Mouse (Mus musculus): ENCODE data around the gene Olfr516. TPM values are rescaled to one million over a fixed set of nuclear protein-coding genes. Genes with fewer than 3 reads are reported as not detected.
"Not testable (repeated sequence)": the region's sequence is repeated elsewhere in the genome, so short reads cannot be mapped to it uniquely, and the experiment has no call there.

Olfr516 gene
- polyA plus RNA-seq (2015; fragmentation: Nextera tagmentation; extraction: Ambion mirVana) = not detected in 2 replicates

GRCm38 (mm10) chr7:108850429-108850828 is at the start of gene Olfr516:
Olfr516 (minus strand) TSS chr7:108850529.
- WGBS = 92% methylated on average over 2 of the region's 2 CpGs
- ATAC-seq (ENCODE audit: low read depth) = no peak
- H3K9me3 ChIP-seq = no peaks in the 10 kb centered on the region
- H3K27ac ChIP-seq (replicated peaks) = no peak within 1 kb of the TSS
- no peaks in the 10 kb centered on the region for H3K36me3 ChIP-seq
- H3K9ac ChIP-seq = no peak within 1 kb of the TSS
- H3K4me2 ChIP-seq = no peak within 1 kb of the TSS
- no peak within 1 kb of the TSS for H3K4me3 ChIP-seq
- no peaks in the 10 kb centered on the region for H3K4me1 ChIP-seq (replicated peaks)
- H3K27me3 ChIP-seq = no peaks in the 10 kb centered on the region

- no peak for ATAC-seq (ENCODE audit: low read depth)
- no peaks in the 10 kb centered on the region for H3K4me1 ChIP-seq (replicated peaks)
- H3K27me3 ChIP-seq = no peaks in the 10 kb centered on the region
- no peak within 1 kb of the TSS for H3K9ac ChIP-seq
- no peak within 1 kb of the TSS for H3K4me3 ChIP-seq
- no peak within 1 kb of the TSS for H3K4me2 ChIP-seq
- 84% methylated on average over 5 of the region's 5 CpGs for WGBS
- no peaks in the 10 kb centered on the region for H3K36me3 ChIP-seq
- no peaks in the 10 kb centered on the region for H3K9me3 ChIP-seq
- no peak within 1 kb of the TSS for H3K27ac ChIP-seq (replicated peaks)
Observed at GRCm38 (mm10) chr7:108894320-108894719, 44.0 kb upstream of the Olfr516 start, which contains the start of gene Olfr519. Olfr519 (minus strand) TSS chr7:108894420.

- ATAC-seq (ENCODE audit: low read depth) = no peak
- Histone ChIP-seq H3K27ac (replicated peaks) (no peak within 1 kb of the TSS), H3K27me3 (no peaks in the 10 kb centered on the region), H3K9me3 (no peaks in the 10 kb centered on the region), H3K9ac (no peak within 1 kb of the TSS), H3K4me2 (no peak within 1 kb of the TSS), H3K36me3 (no peaks in the 10 kb centered on the region), H3K4me3 (no peak within 1 kb of the TSS), H3K4me1 (replicated peaks) (no peaks in the 10 kb centered on the region)
- 84% methylated on average over 4 of the region's 4 CpGs for WGBS
Observed at GRCm38 (mm10) chr7:108884906-108885305, 34.6 kb upstream of the Olfr516 start, which contains the start of gene Olfr518. Olfr518 (minus strand) TSS chr7:108885006.

- Histone ChIP-seq H3K27me3 (no peaks in the 10 kb centered on the region), H3K27ac (replicated peaks) (no peak within 1 kb of the TSS), H3K9me3 (no peaks in the 10 kb centered on the region), H3K36me3 (no peaks in the 10 kb centered on the region), H3K4me2 (no peak within 1 kb of the TSS), H3K4me3 (no peak within 1 kb of the TSS), H3K9ac (no peak within 1 kb of the TSS), H3K4me1 (replicated peaks) (no peaks in the 10 kb centered on the region)
- WGBS = 74% methylated on average over 2 of the region's 2 CpGs
- ATAC-seq (ENCODE audit: low read depth) = no peak
Observed at GRCm38 (mm10) chr7:108872279-108872678, 21.9 kb upstream of the Olfr516 start, which contains the start of gene Olfr517. Olfr517 (minus strand) TSS chr7:108872379.

GRCm38 (mm10) chr7:108825897-108826296 is 24.4 kb downstream of the Olfr516 start, which contains the start of gene Olfr514:
Olfr514 (minus strand) TSS chr7:108825997.
- H3K36me3 ChIP-seq = no peaks in the 10 kb centered on the region
- ATAC-seq (ENCODE audit: low read depth) = no peak
- H3K9ac ChIP-seq = no peak within 1 kb of the TSS
- H3K4me2 ChIP-seq = no peak within 1 kb of the TSS
- no peak within 1 kb of the TSS for H3K27ac ChIP-seq (replicated peaks)
- no peaks in the 10 kb centered on the region for H3K27me3 ChIP-seq
- H3K4me1 ChIP-seq (replicated peaks) = no peaks in the 10 kb centered on the region
- H3K4me3 ChIP-seq = no peak within 1 kb of the TSS
- H3K9me3 ChIP-seq = no peaks in the 10 kb centered on the region

- not testable (repeated sequence) for H3K27ac ChIP-seq (replicated peaks); H3K27me3 ChIP-seq; H3K4me2 ChIP-seq; H3K9me3 ChIP-seq; H3K9ac ChIP-seq; H3K4me3 ChIP-seq; ATAC-seq (ENCODE audit: low read depth); H3K36me3 ChIP-seq; H3K4me1 ChIP-seq (replicated peaks)
- WGBS = 46% methylated on average over 5 of the region's 5 CpGs
Observed at GRCm38 (mm10) chr7:108814593-108815215, 35.6 kb downstream of the Olfr516 start.

GRCm38 (mm10) chr7:108797205-108797933 is 53.0 kb downstream of the Olfr516 start:
- Histone ChIP-seq H3K4me2 (no peak overlapping the region), H3K9ac (no peak overlapping the region), H3K36me3 (no peaks in the 10 kb centered on the region), H3K27ac (replicated peaks) (no peak overlapping the region), H3K4me1 (replicated peaks) (no peaks in the 10 kb centered on the region), H3K4me3 (no peak overlapping the region), H3K9me3 (no peaks in the 10 kb centered on the region), H3K27me3 (no peaks in the 10 kb centered on the region)
- 34% methylated on average over 1 of the region's 1 CpGs for WGBS
- no peak for ATAC-seq (ENCODE audit: low read depth)

Other genes with a start within 250 kb of the Olfr516 start
- 0.06 TPM in 1 of 2 replicates, not detected in the other for gene Olfr506, start 239.7 kb downstream of the Olfr516 start, polyA plus RNA-seq (2015; fragmentation: Nextera tagmentation; extraction: Ambion mirVana)
- gene Olfr507, start 228.7 kb downstream of the Olfr516 start, polyA plus RNA-seq (2015; fragmentation: Nextera tagmentation; extraction: Ambion mirVana) = not detected in 2 replicates
- not detected in 2 replicates for gene Olfr508, start 220.5 kb downstream of the Olfr516 start, polyA plus RNA-seq (2015; fragmentation: Nextera tagmentation; extraction: Ambion mirVana)
- gene Olfr509, start 198.6 kb downstream of the Olfr516 start, polyA plus RNA-seq (2015; fragmentation: Nextera tagmentation; extraction: Ambion mirVana) = 0.06 TPM in 1 of 2 replicates, not detected in the other
- not detected in 2 replicates for gene Olfr510, start 184.1 kb downstream of the Olfr516 start, polyA plus RNA-seq (2015; fragmentation: Nextera tagmentation; extraction: Ambion mirVana)
- not detected in 2 replicates for gene Olfr512, start 137.2 kb downstream of the Olfr516 start, polyA plus RNA-seq (2015; fragmentation: Nextera tagmentation; extraction: Ambion mirVana)
- not detected in 2 replicates for gene Olfr513, start 99.6 kb downstream of the Olfr516 start, polyA plus RNA-seq (2015; fragmentation: Nextera tagmentation; extraction: Ambion mirVana)
- gene Olfr514, start 24.5 kb downstream of the Olfr516 start, polyA plus RNA-seq (2015; fragmentation: Nextera tagmentation; extraction: Ambion mirVana) = not detected in 2 replicates
- not detected in 2 replicates for gene Olfr517, start 21.9 kb upstream of the Olfr516 start, polyA plus RNA-seq (2015; fragmentation: Nextera tagmentation; extraction: Ambion mirVana)
- not detected in 2 replicates for gene Olfr518, start 34.5 kb upstream of the Olfr516 start, polyA plus RNA-seq (2015; fragmentation: Nextera tagmentation; extraction: Ambion mirVana)
- not detected in 2 replicates for gene Olfr519, start 43.9 kb upstream of the Olfr516 start, polyA plus RNA-seq (2015; fragmentation: Nextera tagmentation; extraction: Ambion mirVana)
- gene Nlrp10, start 79.6 kb upstream of the Olfr516 start, polyA plus RNA-seq (2015; fragmentation: Nextera tagmentation; extraction: Ambion mirVana) = not detected in 2 replicates
- gene Eif3f, start 83.9 kb upstream of the Olfr516 start, polyA plus RNA-seq (2015; fragmentation: Nextera tagmentation; extraction: Ambion mirVana) = 69.4 and 79.7 TPM in 2 replicates
- 32.6 and 39.3 TPM in 2 replicates for gene Tub, start 99.8 kb upstream of the Olfr516 start, polyA plus RNA-seq (2015; fragmentation: Nextera tagmentation; extraction: Ambion mirVana)
- 25.5 and 28.3 TPM in 2 replicates for gene Ric3, start 232.8 kb upstream of the Olfr516 start, polyA plus RNA-seq (2015; fragmentation: Nextera tagmentation; extraction: Ambion mirVana)

Measured in neural tube, embryonic 13.5 days (tissue).